Mouse (Mus musculus): Measurements from ENCODE around the gene Tmem120b. TPM values are rescaled to one million over a fixed set of nuclear protein-coding genes. Genes with fewer than 3 reads are reported as not detected.
"Not testable (repeated sequence)": the region's sequence is repeated elsewhere in the genome, so short reads cannot be mapped to it uniquely, and the experiment has no call there.

Tmem120b gene
- polyA plus RNA-seq, 1 experiment: 5.8 TPM

GRCm38 (mm10) chr5:123059757-123060520 is 8.3 kb upstream of the Tmem120b start:
- Histone ChIP-seq H3K27me3 (ENCODE audit: control insufficient read depth, insufficient read depth, low read length) (no peaks in the 10 kb centered on the region), H3K4me3 (ENCODE audit: extremely low read depth, insufficient read depth, insufficient read length) (no peak overlapping the region), H3K4me1 (ENCODE audit: control insufficient read depth, insufficient read depth, insufficient read length) (peaks cover 3% of the 10 kb centered on the region; the same call in 1 of the 2 replicates), H3K36me3 (ENCODE audit: control insufficient read depth, insufficient read depth, low read length) (no peaks in the 10 kb centered on the region), H3K27ac (ENCODE audit: insufficient read depth, low read length) (no peak overlapping the region)
- peak; percentile 53 to 59 for DNase-seq (ENCODE audit: low read depth in 1 of 2, low spot score in 2 of 2)
- WGBS: 62% methylated on average over 14 of the region's 14 CpGs
- TF ChIP-seq CTCF (IDR thresholded peaks at IDR 0.05; ENCODE audit: extremely low read depth, insufficient read depth, insufficient read length, insufficient replicate concordance) (peak; percentile 36; the same call in 1 of the 2 replicates), POLR2A (IDR thresholded peaks at IDR 0.05; ENCODE audit: low read depth, low read length) (no peak)

GRCm38 (mm10) chr5:123060706-123061401 is 7.4 kb upstream of the Tmem120b start:
- Histone ChIP-seq H3K27ac (ENCODE audit: insufficient read depth, low read length) (no peak overlapping the region), H3K27me3 (ENCODE audit: control insufficient read depth, insufficient read depth, low read length) (no peaks in the 10 kb centered on the region), H3K36me3 (ENCODE audit: control insufficient read depth, insufficient read depth, low read length) (no peaks in the 10 kb centered on the region), H3K4me3 (ENCODE audit: extremely low read depth, insufficient read depth, insufficient read length) (no peak overlapping the region), H3K4me1 (ENCODE audit: control insufficient read depth, insufficient read depth, insufficient read length) (peaks cover 3% of the 10 kb centered on the region; the same call in 1 of the 2 replicates)
- TF ChIP-seq CTCF (IDR thresholded peaks at IDR 0.05; ENCODE audit: extremely low read depth, insufficient read depth, insufficient read length, insufficient replicate concordance) (no peak), POLR2A (IDR thresholded peaks at IDR 0.05; ENCODE audit: low read depth, low read length) (no peak)
- DNase-seq (ENCODE audit: low read depth in 1 of 2, low spot score in 2 of 2): no peak
- WGBS: 83% methylated on average over 9 of the region's 9 CpGs

- WGBS: 64% methylated on average over 6 of the region's 6 CpGs
- not testable (repeated sequence) for H3K4me3 ChIP-seq (ENCODE audit: extremely low read depth, insufficient read depth, insufficient read length); H3K27ac ChIP-seq (ENCODE audit: insufficient read depth, low read length); DNase-seq (ENCODE audit: low read depth in 1 of 2, low spot score in 2 of 2); H3K4me1 ChIP-seq (ENCODE audit: control insufficient read depth, insufficient read depth, insufficient read length); H3K27me3 ChIP-seq (ENCODE audit: control insufficient read depth, insufficient read depth, low read length); H3K36me3 ChIP-seq (ENCODE audit: control insufficient read depth, insufficient read depth, low read length)
Measured at GRCm38 (mm10) chr5:123061402-123061749, 6.8 kb upstream of the Tmem120b start.

GRCm38 (mm10) chr5:123063141-123063540 is 5.1 kb upstream of the Tmem120b start:
- TF ChIP-seq POLR2A (IDR thresholded peaks at IDR 0.05; ENCODE audit: low read depth, low read length) (no peak), CTCF (IDR thresholded peaks at IDR 0.05; ENCODE audit: extremely low read depth, insufficient read depth, insufficient read length, insufficient replicate concordance) (no peak)
- Histone ChIP-seq H3K27me3 (ENCODE audit: control insufficient read depth, insufficient read depth, low read length) (no peaks in the 10 kb centered on the region), H3K4me3 (ENCODE audit: extremely low read depth, insufficient read depth, insufficient read length) (no peak overlapping the region), H3K36me3 (ENCODE audit: control insufficient read depth, insufficient read depth, low read length) (no peaks in the 10 kb centered on the region), H3K27ac (ENCODE audit: insufficient read depth, low read length) (no peak overlapping the region), H3K4me1 (ENCODE audit: control insufficient read depth, insufficient read depth, insufficient read length) (peaks cover 3% of the 10 kb centered on the region; the same call in 1 of the 2 replicates)
- WGBS: 83% methylated on average over 3 of the region's 3 CpGs
- no peak for DNase-seq (ENCODE audit: low read depth in 1 of 2, low spot score in 2 of 2)

- Histone ChIP-seq H3K36me3 (ENCODE audit: control insufficient read depth, insufficient read depth, low read length) (no peaks in the 10 kb centered on the region), H3K27me3 (ENCODE audit: control insufficient read depth, insufficient read depth, low read length) (no peaks in the 10 kb centered on the region), H3K4me3 (ENCODE audit: extremely low read depth, insufficient read depth, insufficient read length) (no peak overlapping the region), H3K27ac (ENCODE audit: insufficient read depth, low read length) (no peak overlapping the region), H3K4me1 (ENCODE audit: control insufficient read depth, insufficient read depth, insufficient read length) (no peaks in the 10 kb centered on the region)
- peak; percentile 50 to 76 for DNase-seq (ENCODE audit: low read depth in 1 of 2, low spot score in 2 of 2)
- TF ChIP-seq CTCF (IDR thresholded peaks at IDR 0.05; ENCODE audit: extremely low read depth, insufficient read depth, insufficient read length, insufficient replicate concordance) (no peak), POLR2A (IDR thresholded peaks at IDR 0.05; ENCODE audit: low read depth, low read length) (no peak)
- 29% methylated on average over 6 of the region's 6 CpGs for WGBS
Measured at GRCm38 (mm10) chr5:123064207-123064606, 4.0 kb upstream of the Tmem120b start.

- no peak overlapping the region for H3K27ac ChIP-seq (ENCODE audit: insufficient read depth, low read length)
- H3K36me3 ChIP-seq (ENCODE audit: control insufficient read depth, insufficient read depth, low read length): no peaks in the 10 kb centered on the region
- WGBS: 8% methylated on average over 6 of the region's 6 CpGs
- H3K4me3 ChIP-seq (ENCODE audit: extremely low read depth, insufficient read depth, insufficient read length): no peak overlapping the region
- DNase-seq (ENCODE audit: low read depth in 1 of 2, low spot score in 2 of 2): peak in 1 of 2 experiments; percentile 63
- no peaks in the 10 kb centered on the region for H3K4me1 ChIP-seq (ENCODE audit: control insufficient read depth, insufficient read depth, insufficient read length)
- no peak for TF ChIP-seq POLR2A (IDR thresholded peaks at IDR 0.05; ENCODE audit: low read depth, low read length)
- no peak for TF ChIP-seq CTCF (IDR thresholded peaks at IDR 0.05; ENCODE audit: extremely low read depth, insufficient read depth, insufficient read length, insufficient replicate concordance)
- H3K27me3 ChIP-seq (ENCODE audit: control insufficient read depth, insufficient read depth, low read length): no peaks in the 10 kb centered on the region
Measured at GRCm38 (mm10) chr5:123067395-123067995, 720 bp upstream of the Tmem120b start.
